In the genomic region with DNA sequence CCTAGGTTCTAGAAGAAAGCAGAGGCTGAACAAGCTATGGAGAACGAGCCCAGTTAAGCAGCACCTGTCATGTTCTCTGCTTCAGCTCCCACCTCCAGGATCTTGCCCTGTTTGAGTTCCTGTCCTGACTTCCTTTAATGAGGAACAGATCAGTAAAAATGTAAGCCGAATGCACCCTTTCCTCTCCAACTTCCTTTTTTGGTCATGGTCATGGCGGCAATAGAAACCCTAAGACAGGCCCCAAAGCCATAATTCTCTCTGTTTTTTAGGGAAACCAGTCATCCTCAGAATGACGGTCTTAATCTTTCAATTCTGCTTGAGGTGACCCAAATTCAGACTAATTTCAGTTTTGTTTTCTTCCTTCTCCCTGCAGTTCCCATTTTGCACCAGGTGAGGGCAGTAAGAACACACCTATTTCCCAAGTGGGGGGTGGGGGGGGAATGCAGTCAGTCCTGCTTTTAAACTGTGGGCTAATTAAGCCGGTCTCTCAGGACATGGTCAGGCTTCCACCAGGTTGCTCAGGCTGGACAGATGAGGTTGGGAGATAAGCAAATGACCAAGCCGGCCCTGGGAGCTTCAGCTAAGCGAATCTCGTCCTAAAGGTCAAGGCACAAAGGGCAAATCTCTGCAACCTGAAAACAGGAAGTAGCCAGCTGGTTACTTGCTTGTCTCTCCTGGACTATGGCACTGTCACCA, we compare ENCODE assay signal across 8 mouse cellular contexts. TPM values are rescaled to one million over a fixed set of nuclear protein-coding genes. Genes with fewer than 3 reads are reported as not detected.
A peak's percentile ranks its signal among the peaks of the same experiment; 100 is the strongest.
DNase-seq lines count a peak whose midpoint lies in the region; ATAC-seq and TF ChIP-seq lines count a peak whose summit lies in the region.

No protein-coding gene starts in this region.

- no peak for TF ChIP-seq POLR2A in myocyte (IDR thresholded peaks at IDR 0.05; ENCODE audit: insufficient read length, low read depth)

- peaks cover 1% of the 10 kb centered on the region; the same call in 1 of the 2 replicates for H3K9me3 ChIP-seq in embryonic facial prominence, embryonic 14.5 days (ENCODE audit: control insufficient read depth, low read length)
- H3K9me3 ChIP-seq in heart, embryonic 11.5 days (replicated peaks; ENCODE audit: control insufficient read depth, low read length), result peaks cover 2% of the 10 kb centered on the region
- no peaks in the 10 kb centered on the region for H3K9me3 ChIP-seq in kidney, embryonic 14.5 days (ENCODE audit: control insufficient read depth, low read length)
- H3K9me3 ChIP-seq in liver, embryonic 12.5 days (replicated peaks), result peaks cover 3% of the 10 kb centered on the region; the same call in 1 of the 2 replicates

- no peaks in the 10 kb centered on the region for H3K27me3 ChIP-seq in embryonic facial prominence, embryonic 14.5 days (replicated peaks; ENCODE audit: control insufficient read depth, insufficient read depth, low read length)
- H3K27me3 ChIP-seq in heart, embryonic 11.5 days (ENCODE audit: control insufficient read depth, insufficient read depth, low read length), result no peaks in the 10 kb centered on the region
- H3K27me3 ChIP-seq in kidney, embryonic 14.5 days (ENCODE audit: control insufficient read depth, insufficient read depth, low read length), result no peaks in the 10 kb centered on the region
- no peaks in the 10 kb centered on the region for H3K27me3 ChIP-seq in liver, embryonic 12.5 days (replicated peaks)
- H3K27me3 ChIP-seq in myocyte (ENCODE audit: control insufficient read depth, insufficient read depth, insufficient read length), result no peaks in the 10 kb centered on the region
- H3K27me3 ChIP-seq in splenic B cell, adult 2 months (ENCODE audit: control insufficient read depth, insufficient read depth, low read length, poor library complexity, severe bottlenecking), result no peaks in the 10 kb centered on the region

- no peaks in the 10 kb centered on the region for H3K79me2 ChIP-seq in myocyte (ENCODE audit: control insufficient read depth, insufficient read depth)

- peak overlapping the region; percentile 34 for H3K4me2 ChIP-seq in embryonic facial prominence, embryonic 14.5 days (ENCODE audit: low read depth, low read length)
- peak overlapping the region; percentile 55 for H3K4me2 ChIP-seq in heart, embryonic 11.5 days
- H3K4me2 ChIP-seq in kidney, embryonic 14.5 days (replicated peaks; ENCODE audit: low read depth, low read length), result peak overlapping the region; percentile 25; the same call in 1 of the 2 replicates
- H3K4me2 ChIP-seq in liver, embryonic 12.5 days, result peak overlapping the region; percentile 94
- H3K4me2 ChIP-seq in myocyte (ENCODE audit: low read depth), result peak overlapping the region; percentile 91

- H3K36me3 ChIP-seq in embryonic facial prominence, embryonic 14.5 days (ENCODE audit: control insufficient read depth, insufficient read depth, low read length), result no peaks in the 10 kb centered on the region
- H3K36me3 ChIP-seq in heart, embryonic 11.5 days (ENCODE audit: control insufficient read depth, insufficient read depth, low read length), result no peaks in the 10 kb centered on the region
- H3K36me3 ChIP-seq in kidney, embryonic 14.5 days (ENCODE audit: control insufficient read depth, insufficient read depth, low read length), result no peaks in the 10 kb centered on the region
- H3K36me3 ChIP-seq in liver, embryonic 12.5 days, result no peaks in the 10 kb centered on the region
- H3K36me3 ChIP-seq in myocyte (ENCODE audit: control insufficient read depth, insufficient read depth), result no peaks in the 10 kb centered on the region
- H3K36me3 ChIP-seq in splenic B cell, adult 2 months (ENCODE audit: control insufficient read depth, insufficient read depth, low read length, poor library complexity, severe bottlenecking), result no peaks in the 10 kb centered on the region

- WGBS in embryonic facial prominence, embryonic 14.5 days, result 10% methylated on average over 8 of the region's 8 CpGs
- WGBS in heart, embryonic 11.5 days (ENCODE audit: insufficient replicate concordance), result 16% methylated on average over 8 of the region's 8 CpGs
- 13% methylated on average over 8 of the region's 8 CpGs for WGBS in kidney, embryonic 14.5 days
- WGBS in liver, embryonic 12.5 days (ENCODE audit: insufficient replicate concordance), result 13% methylated on average over 8 of the region's 8 CpGs

- H3K4me1 ChIP-seq in embryonic facial prominence, embryonic 14.5 days (ENCODE audit: control insufficient read depth, insufficient read depth, low read length), result peaks cover 9% of the 10 kb centered on the region; the same call in 1 of the 2 replicates
- peaks cover 6% of the 10 kb centered on the region; the same call in 1 of the 2 replicates for H3K4me1 ChIP-seq in heart, embryonic 11.5 days (ENCODE audit: control insufficient read depth, insufficient read depth, low read length)
- H3K4me1 ChIP-seq in kidney, embryonic 14.5 days (ENCODE audit: control insufficient read depth, insufficient read depth, low read length), result peaks cover 6% of the 10 kb centered on the region; the same call in 1 of the 2 replicates
- H3K4me1 ChIP-seq in liver, embryonic 12.5 days, result peaks cover 32% of the 10 kb centered on the region

- no peak overlapping the region for H3K9ac ChIP-seq in embryonic facial prominence, embryonic 14.5 days (ENCODE audit: low read depth, low read length)
- H3K9ac ChIP-seq in heart, embryonic 11.5 days (ENCODE audit: low read depth, low read length), result 0 out of 2 replicates have a peak overlapping the region, but pooled peaks have one; percentile 47
- no peak overlapping the region for H3K9ac ChIP-seq in kidney, embryonic 14.5 days (ENCODE audit: low read depth, low read length)
- H3K9ac ChIP-seq in liver, embryonic 12.5 days, result no peak overlapping the region

- H3K4me3 ChIP-seq in embryonic facial prominence, embryonic 14.5 days (ENCODE audit: low read depth, low read length), result 0 out of 2 replicates have a peak overlapping the region, but pooled peaks have one; percentile 1
- 0 out of 2 replicates have a peak overlapping the region, but pooled peaks have one; percentile 11 for H3K4me3 ChIP-seq in heart, embryonic 11.5 days (ENCODE audit: low read depth, low read length)
- H3K4me3 ChIP-seq in kidney, embryonic 14.5 days (ENCODE audit: low read length), result no peak overlapping the region
- H3K4me3 ChIP-seq in liver, embryonic 12.5 days, result peak overlapping the region; percentile 22; the same call in 1 of the 2 replicates
- peak overlapping the region; percentile 29 for H3K4me3 ChIP-seq in myocyte

- peak; percentile 85 for DNase-seq in CD4-positive helper T cell, adult 2 months (ENCODE audit: low read depth, low spot score)
- DNase-seq in adrenal gland, postnatal 36 days, result peak; percentile 45 to 51
- DNase-seq in embryonic facial prominence, embryonic 14.5 days (ENCODE audit: low spot score), result peak; percentile 36
- peak; percentile 84 for DNase-seq in splenic B cell, adult 2 months (ENCODE audit: low read depth, low spot score)

- ATAC-seq in embryonic facial prominence, embryonic 14.5 days (ENCODE audit: low read depth), result no peak
- no peak for ATAC-seq in heart, embryonic 11.5 days (replicated peaks; ENCODE audit: insufficient number of reproducible peaks, low FRiP score, low TSS enrichment)
- peak; percentile 41; the same call in 1 of the 2 replicates for ATAC-seq in kidney, embryonic 14.5 days (ENCODE audit: low FRiP score, low TSS enrichment)
- ATAC-seq in liver, embryonic 12.5 days, result peak; percentile 31; the same call in 1 of the 2 replicates

- no peak overlapping the region for H3ac ChIP-seq in myocyte (ENCODE audit: control insufficient read depth, insufficient read length)

- no peak overlapping the region for H3K27ac ChIP-seq in embryonic facial prominence, embryonic 14.5 days (replicated peaks; ENCODE audit: low read depth, low read length)
- H3K27ac ChIP-seq in heart, embryonic 11.5 days (ENCODE audit: low read depth, low read length), result no peak overlapping the region
- no peak overlapping the region for H3K27ac ChIP-seq in kidney, embryonic 14.5 days (ENCODE audit: low read depth, low read length)
- H3K27ac ChIP-seq in liver, embryonic 12.5 days, result no peak overlapping the region

TF ChIP-seq in myocyte, 11 proteins besides CTCF, POLR2A, EP300 and RAD21:
- TF ChIP-seq TCF12 (IDR thresholded peaks at IDR 0.05; ENCODE audit: insufficient read depth, poor library complexity, severe bottlenecking) (no peak), MYOG (IDR thresholded peaks at IDR 0.05; ENCODE audit: control insufficient read depth in 1 of 3, insufficient read depth in 1 of 3, insufficient read length in 2 of 3, low read depth in 2 of 3) (no peak), CEBPB (IDR thresholded peaks at IDR 0.05; ENCODE audit: insufficient read depth, poor library complexity, severe bottlenecking) (no peak), MYOD1 (IDR thresholded peaks at IDR 0.05; ENCODE audit: control insufficient read depth in 1 of 3, insufficient read length in 2 of 3, low read depth in 2 of 3) (no peak)

RNA-seq across cellular contexts. Expression of a gene that starts 1.3 kb away (rescaled TPM):
- 100 to 1,000 TPM; 213 to 352 TPM for total RNA-seq in adrenal gland, postnatal 36 days (2021)
- 38.2 and 44.1 TPM in 2 replicates for polyA plus RNA-seq in embryonic facial prominence, embryonic 14.5 days (2014; fragmentation: Nextera tagmentation; extraction: Ambion mirVana)
- polyA plus RNA-seq in heart, embryonic 11.5 days (2014; fragmentation: Nextera tagmentation; extraction: Ambion mirVana), result 110 and 113 TPM in 2 replicates
- 36.8 and 43.4 TPM in 2 replicates for polyA plus RNA-seq in kidney, embryonic 14.5 days (2014; fragmentation: Nextera tagmentation; extraction: Ambion mirVana)
- 38.7 and 39.2 TPM in 2 replicates for polyA plus RNA-seq in liver, embryonic 12.5 days (2016; fragmentation: Nextera tagmentation; extraction: Ambion mirVana)
- polyA plus RNA-seq in myocyte (2012; fragmentation: generic; extraction: Trizol), result 14.5 TPM

RNA-seq across cellular contexts. Expression of a gene that starts 36.1 kb away (rescaled TPM):
- 10 to 100 TPM; 47.1 to 52.5 TPM for total RNA-seq in adrenal gland, postnatal 36 days (2021)
- polyA plus RNA-seq in embryonic facial prominence, embryonic 14.5 days (2014; fragmentation: Nextera tagmentation; extraction: Ambion mirVana), result 76.1 and 86.6 TPM in 2 replicates
- polyA plus RNA-seq in heart, embryonic 11.5 days (2014; fragmentation: Nextera tagmentation; extraction: Ambion mirVana), result 51.0 and 56.4 TPM in 2 replicates
- 47.3 and 122 TPM in 2 replicates for polyA plus RNA-seq in kidney, embryonic 14.5 days (2014; fragmentation: Nextera tagmentation; extraction: Ambion mirVana)
- 47.6 and 49.2 TPM in 2 replicates for polyA plus RNA-seq in liver, embryonic 12.5 days (2016; fragmentation: Nextera tagmentation; extraction: Ambion mirVana)
- polyA plus RNA-seq in myocyte (2012; fragmentation: generic; extraction: Trizol), result 15.9 TPM

RNA-seq across cellular contexts. Expression of a gene that starts 58.4 kb away (rescaled TPM):
- total RNA-seq in adrenal gland, postnatal 36 days (2021), result not detected
- 2.3 and 3.0 TPM in 2 replicates for polyA plus RNA-seq in embryonic facial prominence, embryonic 14.5 days (2014; fragmentation: Nextera tagmentation; extraction: Ambion mirVana)
- not detected in 2 replicates for polyA plus RNA-seq in heart, embryonic 11.5 days (2014; fragmentation: Nextera tagmentation; extraction: Ambion mirVana)
- polyA plus RNA-seq in kidney, embryonic 14.5 days (2014; fragmentation: Nextera tagmentation; extraction: Ambion mirVana), result not detected in 2 replicates
- not detected in 2 replicates for polyA plus RNA-seq in liver, embryonic 12.5 days (2016; fragmentation: Nextera tagmentation; extraction: Ambion mirVana)
- polyA plus RNA-seq in myocyte (2012; fragmentation: generic; extraction: Trizol), result 0.22 TPM

Comparison
In these comparisons a context has a peak if more than half of its experiments do, and no peak if none do; other contexts are left out.
1. ATAC-seq: peak in kidney, embryonic 14.5 days (single experiment) and liver, embryonic 12.5 days (single experiment); none in embryonic facial prominence, embryonic 14.5 days (single experiment) and heart, embryonic 11.5 days (single experiment).
2. H3K4me2 ChIP-seq: peak in every context shown above with its lines; median percentile 94 in liver, embryonic 12.5 days; 91 in myocyte; 55 in heart, embryonic 11.5 days; 34 in embryonic facial prominence, embryonic 14.5 days; 25 in kidney, embryonic 14.5 days.
3. Peak in every context shown above with its lines, with median percentiles within 50 percentile points of each other: DNase-seq.